Mouse (Mus musculus) embryo, embryonic 10 days (tissue): ENCODE measurements around the gene Snip1.

Source experiments
- DNase-seq: peaks from one replicate; pipeline ENCODE4 v3.0.0-alpha.2; 2015; ENCODE audit warnings: low spot score

The Snip1 gene

DNA sequence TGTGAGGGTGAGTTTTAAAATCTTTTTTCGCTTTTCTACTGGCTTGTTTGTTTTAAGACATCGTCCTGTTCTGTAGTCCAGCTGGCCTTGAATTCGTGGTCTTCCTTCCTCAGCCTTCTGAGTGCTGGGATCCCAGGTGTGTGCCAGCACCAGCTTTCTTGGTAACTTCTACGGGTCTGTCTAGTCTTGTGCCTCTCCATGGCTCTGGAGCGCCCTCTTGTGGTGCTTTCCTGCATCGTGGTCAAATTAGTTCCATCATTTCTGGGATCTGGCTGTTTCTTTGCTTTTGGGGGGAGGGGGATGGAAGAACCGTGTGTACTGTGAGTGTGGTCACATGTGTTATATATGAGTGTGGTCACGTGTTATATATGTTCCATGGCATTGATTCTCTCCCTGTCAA, 33.0 kb downstream of the Snip1 start:
- DNase-seq: peak; percentile 89

DNA sequence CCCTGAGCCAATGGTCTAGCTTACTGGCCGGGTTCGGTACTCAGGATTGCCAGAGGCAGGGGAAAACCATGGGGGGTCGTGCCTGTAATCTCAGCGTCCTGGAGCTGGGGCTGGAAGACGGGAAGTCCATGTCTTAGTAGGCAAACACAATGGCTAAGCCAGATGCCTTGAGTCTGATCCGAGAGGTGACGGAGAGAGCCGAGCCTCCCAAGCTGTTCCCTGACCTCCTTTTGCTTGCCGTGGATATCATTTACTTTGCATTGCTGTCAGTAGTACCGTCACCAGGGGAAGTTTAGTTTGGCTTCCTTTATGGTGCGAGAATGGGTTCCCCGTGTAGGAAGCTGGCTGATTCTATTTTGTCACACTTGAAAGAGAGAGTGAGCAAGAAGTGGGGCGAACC, 34.9 kb downstream of the Snip1 start:
- DNase-seq: no peak

DNA sequence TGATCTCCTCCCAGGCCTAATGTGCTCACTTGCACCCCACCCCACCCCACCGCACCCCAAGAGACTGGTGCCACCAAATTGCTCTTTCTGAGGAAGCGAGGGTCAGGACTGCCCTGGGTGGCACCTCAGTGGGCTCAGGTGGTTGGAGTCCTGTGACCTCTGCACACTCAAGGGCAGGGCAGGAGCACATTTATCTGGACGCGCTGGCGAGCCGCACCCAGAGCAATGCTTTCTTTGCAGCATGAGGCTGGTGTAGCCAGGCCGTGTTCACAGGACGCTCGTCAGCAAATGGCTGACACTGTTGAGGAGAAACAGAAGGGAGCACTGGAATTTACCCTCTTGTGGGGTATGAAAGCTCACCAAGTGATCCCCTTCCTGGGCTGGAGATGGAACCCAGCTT, 38.9 kb downstream of the Snip1 start:
- no peak for DNase-seq

DNA sequence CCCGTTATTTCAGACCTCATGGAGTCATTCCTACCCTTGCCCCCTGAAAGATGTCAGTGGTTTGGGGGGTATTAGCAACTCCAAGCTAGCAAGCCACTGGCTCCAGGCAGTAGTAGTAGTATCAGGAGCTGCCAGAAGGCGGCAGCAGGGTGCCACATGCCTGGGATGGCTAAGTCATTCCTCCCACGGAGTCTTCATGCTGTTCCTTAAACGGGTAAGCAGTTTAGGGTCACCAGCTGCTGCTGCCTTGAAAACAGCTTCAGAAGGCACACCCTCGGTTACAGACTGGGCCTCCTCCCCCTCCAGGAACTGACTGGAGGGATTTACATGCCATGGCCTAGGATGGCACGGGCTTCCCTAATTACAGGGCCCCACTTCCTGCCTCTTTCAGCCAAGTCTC, 48.2 kb downstream of the Snip1 start:
- peak; percentile 90 for DNase-seq

DNA sequence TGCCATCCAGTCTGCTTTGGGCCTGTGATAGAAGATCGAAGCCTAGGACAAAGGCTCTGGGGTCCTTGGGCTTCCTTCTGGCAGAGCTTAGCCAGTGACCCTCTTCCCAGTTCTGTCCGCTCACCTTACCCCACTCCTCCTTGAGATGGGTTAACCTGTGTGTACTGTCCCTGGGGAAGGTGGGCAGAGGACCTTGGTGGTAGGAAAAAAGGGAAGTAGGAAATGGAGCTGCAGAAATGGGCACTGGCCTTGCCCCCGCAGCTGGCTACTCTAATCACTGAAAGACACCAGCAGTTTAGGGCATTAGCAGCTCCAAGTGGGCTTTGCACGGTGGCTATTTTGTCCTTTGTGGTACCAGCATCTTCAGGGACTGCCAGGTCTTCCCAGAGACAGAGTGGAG, 48.6 kb downstream of the Snip1 start:
- no peak for DNase-seq

DNA sequence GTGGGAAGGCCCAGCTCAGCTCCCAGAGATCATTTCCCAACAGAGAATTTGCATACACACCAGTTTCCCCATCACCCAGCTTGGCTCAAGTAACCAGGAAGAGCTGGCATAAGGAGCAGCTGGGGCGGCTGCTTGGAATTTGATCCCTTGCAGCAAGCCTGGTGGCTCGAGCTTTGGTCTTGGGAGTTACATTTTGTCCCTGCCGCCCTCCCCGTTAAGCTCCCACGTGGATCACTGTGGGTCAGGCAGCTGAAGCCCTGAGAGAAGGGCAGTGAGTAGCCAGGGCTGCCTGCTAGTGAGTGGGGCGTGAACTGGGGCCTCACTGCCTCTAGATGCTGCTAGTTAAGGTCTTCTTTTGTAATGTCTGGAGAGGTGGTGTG, 49.2 kb downstream of the Snip1 start:
- no peak for DNase-seq

DNA sequence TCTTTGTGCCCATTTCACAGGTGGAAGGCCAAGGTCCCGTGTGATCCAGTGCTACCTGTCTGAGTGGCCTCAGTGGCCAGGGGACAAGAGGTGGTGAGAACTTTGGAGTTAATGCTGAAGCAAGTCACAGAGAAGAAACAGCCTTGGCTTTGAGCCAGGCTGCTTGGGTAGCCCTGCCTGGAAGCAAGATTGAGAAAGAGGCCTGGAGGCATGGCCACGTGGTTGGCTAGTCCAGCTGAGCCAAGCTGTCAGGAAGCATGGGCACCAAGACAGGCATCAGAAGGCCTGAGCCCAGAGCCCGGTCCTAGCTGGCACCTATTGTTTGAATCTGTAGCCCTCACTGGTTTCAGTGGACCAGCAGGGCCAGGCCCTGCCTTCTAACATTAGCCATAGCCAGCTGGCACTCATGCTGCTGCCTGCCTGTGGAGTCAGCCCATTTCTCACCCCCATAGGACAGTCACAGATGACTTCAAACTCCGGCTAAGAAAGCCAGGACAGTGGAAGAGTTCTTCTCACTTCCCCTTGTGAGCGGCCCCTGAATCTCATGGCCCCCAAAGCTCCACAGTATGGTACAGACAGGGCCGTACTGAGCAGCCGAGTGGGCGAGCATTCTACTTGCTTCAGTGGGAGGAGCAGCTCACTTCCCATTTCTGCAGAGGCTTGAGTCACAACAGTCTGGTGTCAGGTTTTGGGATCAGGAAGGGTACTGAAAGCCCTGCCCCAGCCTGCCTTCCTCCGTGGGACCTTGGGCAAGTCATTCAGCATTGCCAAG, 49.8 kb downstream of the Snip1 start:
- DNase-seq: no peak

DNA sequence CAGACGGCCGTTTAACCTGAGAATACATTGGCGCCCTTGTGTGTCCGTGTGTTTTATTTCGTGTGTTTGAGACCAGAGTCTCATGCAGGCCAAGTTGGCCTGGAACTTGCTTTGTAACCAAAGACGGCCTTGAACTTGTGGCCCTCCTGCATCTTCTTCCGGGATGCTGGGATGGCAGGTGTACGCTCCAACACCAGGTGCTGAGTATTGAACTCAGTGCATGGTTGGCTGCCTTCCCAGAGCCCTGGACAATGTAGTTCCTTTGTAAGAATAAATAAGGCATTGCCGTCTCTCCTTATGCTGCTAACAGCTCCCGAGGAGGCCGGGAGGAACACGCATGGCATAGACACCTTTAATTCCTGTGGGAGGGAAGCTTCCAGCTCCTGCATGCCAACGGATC, 50.5 kb downstream of the Snip1 start:
- DNase-seq: no peak

DNA sequence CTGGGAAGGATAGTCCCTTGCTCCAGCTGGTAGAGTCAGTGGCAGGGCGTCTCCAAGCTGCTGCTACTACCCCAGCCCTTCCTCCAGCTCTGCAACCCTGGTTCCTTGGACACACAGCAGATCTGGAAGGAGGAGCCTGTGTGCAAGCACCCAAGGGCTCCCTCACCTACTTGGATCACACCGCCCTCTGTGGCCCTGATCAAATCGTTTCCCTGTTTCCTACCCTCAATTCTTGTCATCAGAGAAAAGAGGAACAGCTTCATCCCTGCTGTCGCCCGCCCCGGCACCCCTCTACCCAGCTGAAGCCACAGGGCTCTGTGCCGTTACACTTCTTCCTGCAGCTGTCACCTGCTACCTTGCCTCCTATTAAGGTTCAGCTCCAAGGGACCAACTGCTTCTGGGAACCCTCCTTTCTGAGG, 51.4 kb downstream of the Snip1 start:
- DNase-seq: no peak

DNA sequence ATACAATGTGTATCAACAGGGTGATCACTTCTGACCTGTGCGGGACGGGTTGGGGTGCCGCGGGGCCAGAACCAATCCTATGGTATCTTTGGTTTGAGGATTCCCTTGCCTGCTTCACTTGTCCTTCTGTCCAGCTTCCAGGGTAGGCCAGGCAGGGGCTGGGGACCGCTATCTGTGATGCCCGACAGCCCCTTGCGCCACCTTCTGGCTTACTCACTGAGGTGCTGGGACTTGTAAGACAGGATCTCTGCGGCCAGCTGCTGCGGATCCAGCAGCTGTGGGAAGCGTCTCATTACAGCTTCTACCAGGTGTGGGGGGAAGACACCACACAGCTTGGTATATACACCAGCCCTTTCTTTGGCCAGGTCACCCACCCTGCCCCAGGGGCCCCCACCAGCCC, 52.6 kb downstream of the Snip1 start:
- DNase-seq: peak; percentile 77

DNA sequence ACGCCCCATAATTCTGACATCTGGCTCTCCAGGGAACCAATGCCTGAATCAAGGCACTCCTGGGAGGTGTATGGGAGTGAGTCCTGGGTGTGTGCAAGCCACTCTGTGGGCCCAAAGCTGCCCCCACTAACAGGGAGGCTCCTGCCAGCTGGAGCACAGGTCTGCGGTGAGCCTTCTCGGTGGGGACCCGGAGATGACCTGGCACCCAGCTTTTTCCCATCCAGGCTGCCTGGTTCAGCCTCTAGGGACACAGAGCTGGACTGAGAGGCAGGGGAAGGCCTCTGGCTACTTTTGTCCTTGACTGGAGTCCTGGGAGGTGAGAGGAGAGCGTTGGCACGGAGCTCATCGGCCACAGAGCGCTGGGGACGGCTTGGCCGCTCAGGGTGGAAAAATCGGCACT, 53.2 kb downstream of the Snip1 start:
- no peak for DNase-seq

DNA sequence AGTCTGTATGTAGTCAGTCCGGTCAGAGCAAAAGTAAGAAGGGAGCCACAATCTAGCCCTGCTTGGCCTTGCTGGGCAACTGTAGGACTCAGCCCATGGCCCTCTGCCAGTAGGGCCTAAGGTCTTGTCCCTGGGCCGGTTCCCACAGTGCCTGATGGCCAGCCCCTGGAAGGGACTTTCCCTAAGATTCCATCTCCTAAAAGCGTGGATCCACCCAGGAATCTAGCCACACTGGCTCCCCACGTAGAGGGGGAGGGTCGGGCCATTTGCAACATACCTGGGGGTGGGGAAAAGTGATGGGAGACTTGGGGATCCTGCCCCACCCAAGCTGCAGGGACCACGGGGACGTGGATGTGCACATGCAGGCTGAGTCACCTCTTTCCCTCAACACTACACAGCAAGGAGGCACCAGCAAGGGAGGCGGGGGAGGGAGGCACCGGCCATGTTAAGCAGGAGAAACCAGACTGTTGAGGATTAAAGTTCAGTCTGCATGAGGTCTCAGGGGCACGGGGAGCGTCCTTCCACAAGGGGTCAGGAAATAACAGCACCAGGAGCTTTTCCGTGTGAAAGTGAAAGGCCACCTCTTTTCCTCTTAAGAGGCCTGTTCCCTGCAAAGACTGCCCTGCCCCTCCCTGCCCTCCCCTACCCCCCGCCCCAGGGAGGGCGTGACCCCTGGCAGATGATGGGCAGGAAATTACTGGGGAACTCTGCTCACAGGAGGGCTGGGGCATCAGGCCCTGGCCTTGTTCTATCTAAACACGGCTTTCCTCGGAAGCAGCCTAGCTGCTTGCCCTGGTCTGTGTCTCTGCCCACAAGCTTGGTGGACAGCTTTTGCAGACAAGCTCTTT, 56.2 kb downstream of the Snip1 start:
- DNase-seq: peak; percentile 42

DNA sequence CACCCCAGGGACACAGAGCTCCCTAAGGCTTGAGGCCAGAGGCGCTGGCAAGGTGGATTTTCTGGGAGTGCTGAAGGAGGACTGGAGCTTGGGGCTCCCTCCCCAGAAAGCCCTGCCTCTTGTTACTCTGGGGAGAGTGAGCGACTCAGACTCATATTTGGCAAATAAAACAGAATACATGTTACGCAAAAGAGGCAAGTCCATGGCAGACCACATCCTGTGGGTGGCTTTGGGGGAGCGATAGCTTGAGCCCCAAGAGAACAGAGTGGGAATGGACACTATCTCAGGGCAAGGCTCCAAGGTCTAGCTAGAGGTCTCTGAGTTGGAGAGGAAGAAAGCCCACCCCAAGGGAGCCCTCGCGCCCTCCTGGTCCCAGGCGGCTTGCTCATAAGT, 56.8 kb downstream of the Snip1 start:
- DNase-seq: no peak
